Mouse (Mus musculus) liver, adult 2 months (tissue): Measurements from ENCODE around the gene Tmem198. TPM values are rescaled to one million over a fixed set of nuclear protein-coding genes. Genes with fewer than 3 reads are reported as not detected.

Source experiments
- DNase-seq: peaks from one replicate; pipeline ENCODE4 v3.0.0-alpha.2; 2011; ENCODE audit warnings: low read depth, low spot score; ENCODE audit errors: extremely low read depth
- H3K27ac ChIP-seq: fragments of 200-500 bp; replicated peaks from 2 replicates; pipeline ENCODE4 v1.5.1; 2012; ENCODE audit warnings: low read depth, mild to moderate bottlenecking, control low read depth, inconsistent platforms, low read length; ENCODE audit not compliant: insufficient read depth
- H3K27me3 ChIP-seq: fragments of 200-500 bp; 2 replicates; pipeline ENCODE4 v1.6.1; 2012; ENCODE audit warnings: mild to moderate bottlenecking, moderate library complexity, low read length, inconsistent platforms; ENCODE audit not compliant: control insufficient read depth, insufficient read depth
- H3K36me3 ChIP-seq: fragments of 200-500 bp; 2 replicates; pipeline ENCODE4 v1.6.1; 2012; ENCODE audit warnings: low read length, inconsistent platforms; ENCODE audit not compliant: control insufficient read depth, insufficient read depth
- H3K4me1 ChIP-seq: fragments of 200-500 bp; 2 replicates; pipeline ENCODE4 v1.6.1; 2011; ENCODE audit warnings: low read length; ENCODE audit not compliant: control insufficient read depth, insufficient read depth
- H3K4me3 ChIP-seq: fragments of 200-500 bp; 2 replicates; pipeline ENCODE4 v1.5.1; 2011; ENCODE audit warnings: low read depth, mild to moderate bottlenecking, control low read depth, low read length, moderate library complexity; ENCODE audit not compliant: insufficient read depth
- H3K79me2 ChIP-seq: fragments of 200-500 bp; 2 replicates; pipeline ENCODE4 v1.6.1; 2012; ENCODE audit warnings: inconsistent platforms, mild to moderate bottlenecking, low read length, moderate library complexity; ENCODE audit not compliant: control insufficient read depth, insufficient read depth
- H3K9ac ChIP-seq: fragments of 200-500 bp; 2 replicates; pipeline ENCODE4 v1.6.1; 2012; ENCODE audit warnings: low read depth, mild to moderate bottlenecking, control low read depth, inconsistent platforms, low read length
- CTCF ChIP-seq: fragments of 200-500 bp; IDR thresholded peaks from 2 replicates; pipeline ENCODE4 v1.5.1; 2011; ENCODE audit warnings: low read depth, low read length, control low read depth
- POLR2A ChIP-seq: fragments of 200-500 bp; IDR thresholded peaks from 2 replicates; pipeline ENCODE4 v1.6.1; 2011; ENCODE audit warnings: low read length, control low read depth; ENCODE audit not compliant: insufficient read depth; ENCODE audit errors: extremely low read depth
- WGBS: fragments of 180-500 bp; shearing (Covaris S2); methylation state at CpG from one replicate; pipeline ENCODE4 v1.1.7; 2018; 5-methylcytosine and 5-hydroxymethylcytosine counted together
- polyA plus RNA-seq: library from polyadenylated mRNA; depleted of rRNA; stranded (reverse); fragments of >200 nt; gene quantifications from 2 replicates; pipeline ENCODE4 v1.2.3, GENCODE M21; 2012; rRNA removed
- total RNA-seq: library from RNA; depleted of rRNA; stranded (reverse); fragments of >200 nt; gene quantifications from 2 replicates; pipeline ENCODE4 v1.2.3, GENCODE M21; 2014; rRNA removed

Gene Tmem198
- total and polyA plus RNA-seq, 2 experiments, result 0.06 to 0.55 TPM

- no peak overlapping the region for H3K9ac ChIP-seq
- H3K27ac ChIP-seq, result no peak overlapping the region
- WGBS, result 96% methylated on average over 19 of the region's 19 CpGs
- no peak overlapping the region for H3K4me3 ChIP-seq
- peaks cover under 1% of the 10 kb centered on the region for H3K4me1 ChIP-seq
- H3K79me2 ChIP-seq, result no peaks in the 10 kb centered on the region
- no peaks in the 10 kb centered on the region for H3K36me3 ChIP-seq
- no peak for TF ChIP-seq POLR2A
- no peak for TF ChIP-seq CTCF
- H3K27me3 ChIP-seq, result peaks cover 3% of the 10 kb centered on the region; the same call in 1 of the 2 replicates
- DNase-seq, result no peak
Observed at GRCm38 (mm10) chr1:75533325-75534252, 54.3 kb downstream of the Tmem198 start.

Other genes with a start within 250 kb of the Tmem198 start
- gene A630095N17Rik, start 247.4 kb upstream of the Tmem198 start, total RNA-seq, result not detected in 2 replicates
- not detected in 2 replicates for gene A630095N17Rik, start 247.4 kb upstream of the Tmem198 start, polyA plus RNA-seq
- gene Dnajb2, start 243.1 kb upstream of the Tmem198 start, total RNA-seq, result 25.4 and 30.3 TPM in 2 replicates
- gene Dnajb2, start 243.1 kb upstream of the Tmem198 start, polyA plus RNA-seq, result 55.9 and 60.4 TPM in 2 replicates
- gene Ptprn, start 215.0 kb upstream of the Tmem198 start, total RNA-seq, result under 0.01 and 0.13 TPM in 2 replicates
- gene Ptprn, start 215.0 kb upstream of the Tmem198 start, polyA plus RNA-seq, result not detected in 2 replicates
- gene Resp18, start 201.1 kb upstream of the Tmem198 start, total RNA-seq, result 0.28 and 1.5 TPM in 2 replicates
- gene Resp18, start 201.1 kb upstream of the Tmem198 start, polyA plus RNA-seq, result not detected in 2 replicates
- 89.8 and 102 TPM in 2 replicates for gene Dnpep, start 161.5 kb upstream of the Tmem198 start, total RNA-seq
- gene Dnpep, start 161.5 kb upstream of the Tmem198 start, polyA plus RNA-seq, result 106 and 111 TPM in 2 replicates
- 3.1 and 4.0 TPM in 2 replicates for gene Des, start 119.2 kb upstream of the Tmem198 start, total RNA-seq
- gene Des, start 119.2 kb upstream of the Tmem198 start, polyA plus RNA-seq, result 2.4 and 2.5 TPM in 2 replicates
- gene Speg, start 104.2 kb upstream of the Tmem198 start, total RNA-seq, result 0.55 and 1.5 TPM in 2 replicates
- 1.7 and 3.4 TPM in 2 replicates for gene Speg, start 104.2 kb upstream of the Tmem198 start, polyA plus RNA-seq
- gene Gmppa, start 43.6 kb upstream of the Tmem198 start, total RNA-seq, result 18.3 and 19.9 TPM in 2 replicates
- 49.8 and 86.4 TPM in 2 replicates for gene Gmppa, start 43.6 kb upstream of the Tmem198 start, polyA plus RNA-seq
- gene Asic4, start 29.1 kb upstream of the Tmem198 start, total RNA-seq, result not detected in 2 replicates
- not detected in 2 replicates for gene Asic4, start 29.1 kb upstream of the Tmem198 start, polyA plus RNA-seq
- gene Chpf, start 225 bp upstream of the Tmem198 start, total RNA-seq, result 1.4 and 1.9 TPM in 2 replicates
- 2.9 and 3.4 TPM in 2 replicates for gene Chpf, start 225 bp upstream of the Tmem198 start, polyA plus RNA-seq
- gene Obsl1, start 26.9 kb downstream of the Tmem198 start, total RNA-seq, result 0.65 and 1.5 TPM in 2 replicates
- 0.51 and 1.3 TPM in 2 replicates for gene Obsl1, start 26.9 kb downstream of the Tmem198 start, polyA plus RNA-seq
- gene Inha, start 27.5 kb downstream of the Tmem198 start, total RNA-seq, result not detected in 2 replicates
- gene Inha, start 27.5 kb downstream of the Tmem198 start, polyA plus RNA-seq, result 0.44 and 0.53 TPM in 2 replicates
- gene Stk11ip, start 42.0 kb downstream of the Tmem198 start, total RNA-seq, result 3.2 and 3.3 TPM in 2 replicates
- 5.4 and 7.8 TPM in 2 replicates for gene Stk11ip, start 42.0 kb downstream of the Tmem198 start, polyA plus RNA-seq
- 0.34 and 0.37 TPM in 2 replicates for gene Slc4a3, start 66.7 kb downstream of the Tmem198 start, total RNA-seq
- gene Slc4a3, start 66.7 kb downstream of the Tmem198 start, polyA plus RNA-seq, result 0.63 and 0.76 TPM in 2 replicates